Mouse (Mus musculus): ENCODE results near the gene Tst. TPM values are rescaled to one million over a fixed set of nuclear protein-coding genes. Genes with fewer than 3 reads are reported as not detected.

The Tst gene
- total RNA-seq, 2 experiments from 2014 or later: 21.7 to 24.2 TPM

Other genes starting within 250 kb of the Tst start
- gene Ift27, start 231.8 kb downstream of the Tst start, total RNA-seq (2021): 10 to 100 TPM; 11.5 to 16.6 TPM
- gene Pvalb, start 199.5 kb downstream of the Tst start, total RNA-seq (2021): over 10,000 TPM; 13,440 to 14,162 TPM
- gene Ncf4, start 161.1 kb downstream of the Tst start, total RNA-seq (2021): under 1 TPM; 0.50 to 1.00 TPM
- gene Csf2rb2, start 100.2 kb downstream of the Tst start, total RNA-seq (2021): 1 to 10 TPM in 1 of 2 experiments, under 1 TPM in 1; 0.82 to 1.2 TPM
- 1 to 10 TPM; 1.6 to 1.7 TPM for gene Csf2rb, start 80.2 kb downstream of the Tst start, total RNA-seq (2021)
- gene Tex33, start 10.0 kb downstream of the Tst start, total RNA-seq (2021): not detected
- gene Mpst, start 509 bp upstream of the Tst start, total RNA-seq (2021): 10 to 100 TPM; 56.5 to 65.3 TPM
- 10 to 100 TPM in 1 of 2 experiments, 1 to 10 TPM in 1; 8.4 to 13.9 TPM for gene Kctd17, start 22.7 kb upstream of the Tst start, total RNA-seq (2021)
- gene Tmprss6, start 62.7 kb upstream of the Tst start, total RNA-seq (2021): under 1 TPM in 1 of 2 experiments, not detected in 1; 0.17 TPM
- gene Il2rb, start 89.4 kb upstream of the Tst start, total RNA-seq (2021): not detected
- 1 to 10 TPM; 1.0 to 2.4 TPM for gene C1qtnf6, start 125.5 kb upstream of the Tst start, total RNA-seq (2021)
- not detected for gene Sstr3, start 138.8 kb upstream of the Tst start, total RNA-seq (2021)
- 1 to 10 TPM in 1 of 2 experiments, under 1 TPM in 1; 0.96 to 1.8 TPM for gene Rac2, start 166.9 kb upstream of the Tst start, total RNA-seq (2021)
- 1 to 10 TPM in 1 of 2 experiments, under 1 TPM in 1; 0.82 to 2.3 TPM for gene Cyth4, start 191.1 kb upstream of the Tst start, total RNA-seq (2021)